Mouse (Mus musculus): Measurements from ENCODE around the gene Hist2h2ab. TPM values are rescaled to one million over a fixed set of nuclear protein-coding genes. Genes with fewer than 3 reads are reported as not detected.
"Not testable (repeated sequence)": the region's sequence is repeated elsewhere in the genome, so short reads cannot be mapped to it uniquely, and the experiment has no call there.

Gene Hist2h2ab
- polyA plus RNA-seq, 1 experiment: 0.66 TPM

DNA sequence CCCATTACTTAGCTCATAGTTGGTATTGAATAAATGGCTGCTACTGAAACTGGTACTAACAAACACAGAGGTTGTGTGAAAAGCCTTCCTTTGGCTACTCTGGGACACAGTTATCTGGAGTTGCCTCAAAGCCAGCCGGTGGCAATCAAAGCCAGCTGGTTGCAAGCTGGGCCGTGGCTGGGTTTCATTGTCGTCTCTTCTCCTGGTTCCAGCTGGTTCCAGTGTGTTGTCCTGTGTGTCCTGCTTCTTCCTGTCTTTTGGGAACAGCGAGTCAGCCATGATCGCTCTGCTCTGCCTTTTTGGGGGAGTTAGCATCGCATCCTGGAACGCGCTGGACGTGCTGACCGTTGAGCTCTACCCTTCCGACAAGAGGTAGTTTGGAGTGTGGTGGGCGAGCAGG lies 26.7 kb upstream of the Hist2h2ab start:
- no peak for DNase-seq
- Histone ChIP-seq H3K27me3 (replicated peaks; ENCODE audit: control insufficient read depth, insufficient read depth, low read length) (no peaks in the 10 kb centered on the region), H3K27ac (ENCODE audit: insufficient read depth, low read depth, low read length) (no peak overlapping the region), H3K36me3 (ENCODE audit: control insufficient read depth, insufficient read depth, low read length) (no peaks in the 10 kb centered on the region), H3K4me1 (ENCODE audit: control insufficient read depth, insufficient read depth, low read length) (peaks cover 7% of the 10 kb centered on the region), H3K4me3 (ENCODE audit: insufficient read depth, low read depth, low read length) (no peak overlapping the region)
- no peak for TF ChIP-seq POLR2A (IDR thresholded peaks at IDR 0.05; ENCODE audit: low read depth, low read length)
- TF ChIP-seq CTCF (conservative IDR thresholded peaks at IDR 0.05; ENCODE audit: insufficient read depth, insufficient read length, low read depth, low read length): no peak
- WGBS: 70% methylated on average over 12 of the region's 12 CpGs

DNA sequence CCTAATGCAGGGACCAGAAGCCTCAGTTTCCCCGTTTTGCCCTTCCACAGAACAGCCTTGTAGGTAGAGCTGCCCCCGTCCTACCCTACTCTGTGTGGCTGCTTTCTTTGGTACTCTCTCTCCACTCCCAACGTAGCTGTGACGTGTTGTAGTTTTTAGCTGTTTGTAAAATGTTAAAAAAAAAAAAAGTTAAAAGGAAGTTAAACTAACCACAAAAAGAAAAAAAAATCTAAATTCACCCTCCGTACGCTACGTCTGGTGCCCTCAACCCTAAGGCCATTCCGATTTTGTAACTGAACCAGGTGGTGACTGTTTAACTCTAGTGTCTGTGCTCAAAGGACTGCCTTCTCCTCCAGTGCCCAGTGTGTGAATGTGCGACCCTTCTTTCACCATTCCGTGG lies 24.7 kb upstream of the Hist2h2ab start:
- Histone ChIP-seq H3K4me3 (ENCODE audit: insufficient read depth, low read depth, low read length) (no peak overlapping the region), H3K36me3 (ENCODE audit: control insufficient read depth, insufficient read depth, low read length) (no peaks in the 10 kb centered on the region), H3K27me3 (replicated peaks; ENCODE audit: control insufficient read depth, insufficient read depth, low read length) (no peaks in the 10 kb centered on the region), H3K4me1 (ENCODE audit: control insufficient read depth, insufficient read depth, low read length) (peaks cover 7% of the 10 kb centered on the region), H3K27ac (ENCODE audit: insufficient read depth, low read depth, low read length) (no peak overlapping the region)
- TF ChIP-seq POLR2A (IDR thresholded peaks at IDR 0.05; ENCODE audit: low read depth, low read length): no peak
- no peak for TF ChIP-seq CTCF (conservative IDR thresholded peaks at IDR 0.05; ENCODE audit: insufficient read depth, insufficient read length, low read depth, low read length)
- WGBS: 85% methylated on average over 10 of the region's 10 CpGs
- no peak for DNase-seq

DNA sequence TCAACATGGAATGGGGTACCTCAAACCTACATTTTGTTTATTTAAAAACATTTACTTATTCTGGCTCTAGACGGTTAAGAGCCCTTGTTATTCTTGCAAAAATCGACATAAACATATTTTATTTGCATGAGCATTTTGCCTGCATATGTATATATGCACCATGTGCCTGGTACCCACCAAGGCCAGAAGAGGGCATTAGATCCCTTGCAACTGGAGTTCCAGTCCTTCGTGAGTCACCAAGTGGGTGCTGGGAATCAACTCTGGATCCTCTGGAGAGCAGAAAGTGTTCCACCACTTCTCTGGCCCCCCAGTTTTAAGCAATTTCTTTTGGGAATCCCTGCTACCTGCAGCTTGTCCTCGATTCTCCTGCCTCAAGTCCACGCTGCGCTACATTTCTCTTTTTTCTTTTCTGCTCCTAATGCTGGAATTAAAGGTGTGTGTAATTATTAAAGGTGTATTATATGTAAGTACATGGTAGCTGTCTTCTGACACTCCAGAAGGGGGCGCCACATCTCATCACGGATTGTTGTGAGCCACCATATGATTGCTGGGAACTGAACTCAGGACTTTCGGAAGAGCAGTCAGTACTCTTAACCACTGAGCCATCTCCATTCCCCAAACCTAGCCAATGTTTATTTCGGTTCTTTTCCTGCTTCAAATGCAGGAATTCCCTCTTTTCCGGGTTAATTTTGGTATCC lies 23.9 kb upstream of the Hist2h2ab start:
- Histone ChIP-seq H3K36me3 (ENCODE audit: control insufficient read depth, insufficient read depth, low read length) (no peaks in the 10 kb centered on the region), H3K27me3 (replicated peaks; ENCODE audit: control insufficient read depth, insufficient read depth, low read length) (no peaks in the 10 kb centered on the region), H3K27ac (ENCODE audit: insufficient read depth, low read depth, low read length) (no peak overlapping the region), H3K4me3 (ENCODE audit: insufficient read depth, low read depth, low read length) (no peak overlapping the region), H3K4me1 (ENCODE audit: control insufficient read depth, insufficient read depth, low read length) (peaks cover 7% of the 10 kb centered on the region)
- no peak for TF ChIP-seq CTCF (conservative IDR thresholded peaks at IDR 0.05; ENCODE audit: insufficient read depth, insufficient read length, low read depth, low read length)
- TF ChIP-seq POLR2A (IDR thresholded peaks at IDR 0.05; ENCODE audit: low read depth, low read length): no peak
- DNase-seq: no peak
- 94% methylated on average over 11 of the region's 11 CpGs for WGBS

DNA sequence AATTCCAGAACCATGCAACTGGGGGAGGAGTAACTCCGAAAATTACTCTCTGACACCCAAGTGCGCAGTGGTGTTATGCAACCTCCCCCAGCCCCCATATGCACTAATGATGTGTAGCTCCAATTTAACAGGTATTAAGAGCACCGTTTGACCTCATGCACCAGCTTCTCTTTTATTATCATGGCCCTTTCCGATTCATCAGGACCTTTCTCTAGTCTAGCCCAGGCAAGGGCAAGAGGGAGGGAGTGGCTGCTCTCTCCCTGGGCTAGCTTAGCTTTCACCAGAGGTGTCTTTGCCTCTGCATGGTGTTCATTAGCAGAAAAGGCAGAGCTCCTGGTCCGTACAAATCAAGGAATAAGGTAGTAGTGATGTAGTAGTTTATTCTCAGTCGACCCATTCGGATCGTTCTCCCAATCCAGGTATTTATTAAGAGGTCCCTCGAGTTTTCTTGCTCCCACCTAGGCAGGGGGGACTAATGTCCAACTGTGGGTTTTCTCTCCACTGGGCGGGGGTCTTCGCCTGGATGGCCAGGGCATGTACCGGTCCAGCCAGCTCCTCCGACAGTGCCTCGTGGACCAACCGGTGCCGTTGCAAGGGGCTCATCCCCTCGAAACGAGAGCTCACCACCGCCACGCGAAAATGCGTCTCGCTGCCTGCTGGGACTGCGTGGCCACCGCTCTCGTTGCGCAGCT lies 23.1 kb upstream of the Hist2h2ab start:
- Histone ChIP-seq H3K4me3 (ENCODE audit: insufficient read depth, low read depth, low read length) (peak overlapping the region; percentile 74), H3K4me1 (ENCODE audit: control insufficient read depth, insufficient read depth, low read length) (peaks cover 7% of the 10 kb centered on the region), H3K27ac (ENCODE audit: insufficient read depth, low read depth, low read length) (peak overlapping the region; percentile 79), H3K36me3 (ENCODE audit: control insufficient read depth, insufficient read depth, low read length) (no peaks in the 10 kb centered on the region), H3K27me3 (replicated peaks; ENCODE audit: control insufficient read depth, insufficient read depth, low read length) (no peaks in the 10 kb centered on the region)
- WGBS: 16% methylated on average over 27 of the region's 27 CpGs
- DNase-seq: no peak
- no peak for TF ChIP-seq CTCF (conservative IDR thresholded peaks at IDR 0.05; ENCODE audit: insufficient read depth, insufficient read length, low read depth, low read length)
- TF ChIP-seq POLR2A (IDR thresholded peaks at IDR 0.05; ENCODE audit: low read depth, low read length): no peak

DNA sequence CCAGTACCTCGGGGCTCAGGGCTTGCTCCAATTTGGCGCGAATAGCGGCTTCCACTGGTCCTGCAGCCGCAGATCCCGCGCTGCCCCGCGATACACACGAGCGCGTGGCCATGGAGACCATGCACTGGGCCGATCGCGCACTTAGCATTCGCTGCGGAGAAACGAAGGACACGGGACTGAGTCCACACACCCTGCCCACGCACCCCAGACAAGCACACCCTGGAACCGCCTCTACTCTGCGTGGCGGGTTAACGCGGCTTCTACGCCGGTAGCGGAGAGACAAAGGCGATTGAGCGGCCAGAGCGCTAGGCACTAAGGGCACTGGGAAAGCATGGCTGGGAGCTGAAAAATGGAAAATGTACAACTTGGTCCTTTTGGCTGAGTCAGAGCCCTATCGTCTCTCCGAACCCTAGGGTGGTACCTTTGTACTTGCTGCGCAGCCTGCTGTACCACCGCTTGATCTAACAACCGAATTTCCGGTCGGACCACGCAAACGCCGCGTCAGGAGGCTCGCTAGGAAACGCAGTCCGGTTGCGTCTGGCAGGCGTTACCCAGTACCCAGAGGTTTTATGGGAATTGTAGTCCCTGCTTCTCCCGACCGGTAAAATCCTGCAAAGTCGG lies 22.4 kb upstream of the Hist2h2ab start:
- H3K4me3 ChIP-seq (ENCODE audit: insufficient read depth, low read depth, low read length): peak overlapping the region; percentile 74
- peaks cover 7% of the 10 kb centered on the region for H3K4me1 ChIP-seq (ENCODE audit: control insufficient read depth, insufficient read depth, low read length)
- DNase-seq: peak; percentile 94
- peak overlapping the region; percentile 79 for H3K27ac ChIP-seq (ENCODE audit: insufficient read depth, low read depth, low read length)
- under 1% methylated on average over 50 of the region's 50 CpGs for WGBS
- TF ChIP-seq POLR2A (IDR thresholded peaks at IDR 0.05; ENCODE audit: low read depth, low read length) (peak; percentile 75), CTCF (conservative IDR thresholded peaks at IDR 0.05; ENCODE audit: insufficient read depth, insufficient read length, low read depth, low read length) (no peak)
- H3K27me3 ChIP-seq (replicated peaks; ENCODE audit: control insufficient read depth, insufficient read depth, low read length): no peaks in the 10 kb centered on the region
- no peaks in the 10 kb centered on the region for H3K36me3 ChIP-seq (ENCODE audit: control insufficient read depth, insufficient read depth, low read length)

DNA sequence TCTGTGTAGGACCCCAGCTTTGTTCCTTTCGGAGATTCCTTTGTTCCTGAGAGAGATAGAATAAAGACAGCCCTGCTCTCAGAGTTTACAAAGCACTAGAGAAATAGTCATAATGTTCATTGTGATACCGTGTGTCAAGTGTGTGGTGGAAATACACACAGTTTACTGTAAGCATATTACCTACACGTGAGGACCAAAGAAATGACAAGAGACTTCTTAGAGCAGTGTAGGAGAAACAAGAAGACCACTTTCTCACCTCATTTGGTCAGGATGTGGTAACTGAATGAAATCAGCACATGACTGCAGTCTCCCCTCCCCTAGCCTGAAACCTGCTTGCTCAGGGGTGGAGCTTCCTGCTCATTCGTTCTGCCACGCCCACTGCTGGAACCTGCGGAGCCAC lies 21.5 kb upstream of the Hist2h2ab start:
- H3K4me1 ChIP-seq (ENCODE audit: control insufficient read depth, insufficient read depth, low read length): peaks cover 7% of the 10 kb centered on the region
- WGBS: 2% methylated on average over 6 of the region's 6 CpGs
- 0 out of 2 replicates have a peak overlapping the region, but pooled peaks have one; percentile 26 for H3K27ac ChIP-seq (ENCODE audit: insufficient read depth, low read depth, low read length)
- no peaks in the 10 kb centered on the region for H3K27me3 ChIP-seq (replicated peaks; ENCODE audit: control insufficient read depth, insufficient read depth, low read length)
- peak; percentile 52 for DNase-seq
- peak overlapping the region; percentile 31 for H3K4me3 ChIP-seq (ENCODE audit: insufficient read depth, low read depth, low read length)
- H3K36me3 ChIP-seq (ENCODE audit: control insufficient read depth, insufficient read depth, low read length): no peaks in the 10 kb centered on the region
- TF ChIP-seq CTCF (conservative IDR thresholded peaks at IDR 0.05; ENCODE audit: insufficient read depth, insufficient read length, low read depth, low read length) (no peak), POLR2A (IDR thresholded peaks at IDR 0.05; ENCODE audit: low read depth, low read length) (no peak)

DNA sequence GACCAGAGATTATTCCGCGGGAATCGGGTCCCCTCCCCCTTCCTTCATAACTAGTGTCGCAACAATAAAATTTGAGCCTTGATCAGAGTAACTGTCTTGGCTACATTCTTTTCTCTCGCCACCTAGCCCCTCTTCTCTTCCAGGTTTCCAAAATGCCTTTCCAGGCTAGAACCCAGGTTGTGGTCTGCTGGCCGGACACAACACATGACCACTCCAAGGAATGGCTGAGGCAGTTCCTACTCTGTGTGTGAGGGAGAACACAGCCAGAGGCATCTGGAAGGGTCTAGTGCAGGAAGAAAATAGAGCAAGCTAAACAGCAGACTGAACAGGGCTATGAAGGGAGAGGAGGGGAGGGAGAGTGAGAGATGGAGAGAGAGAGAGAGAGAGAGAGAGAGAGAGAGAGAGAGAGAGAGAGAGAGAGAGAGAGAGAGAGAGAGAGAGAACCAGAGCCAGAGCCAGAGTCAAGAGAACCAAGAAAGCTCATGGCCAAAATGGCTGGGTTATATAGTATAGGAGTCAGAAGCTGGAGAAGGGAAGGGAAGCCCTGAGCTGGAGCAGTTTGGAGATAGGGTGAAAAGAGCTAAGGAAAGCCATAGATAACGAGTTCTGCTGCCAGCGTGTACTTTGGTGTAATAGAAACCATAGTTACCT lies 20.9 kb upstream of the Hist2h2ab start:
- H3K27ac ChIP-seq (ENCODE audit: insufficient read depth, low read depth, low read length); DNase-seq; H3K4me3 ChIP-seq (ENCODE audit: insufficient read depth, low read depth, low read length); H3K4me1 ChIP-seq (ENCODE audit: control insufficient read depth, insufficient read depth, low read length); H3K27me3 ChIP-seq (replicated peaks; ENCODE audit: control insufficient read depth, insufficient read depth, low read length); H3K36me3 ChIP-seq (ENCODE audit: control insufficient read depth, insufficient read depth, low read length): not testable (repeated sequence)
- WGBS: 25% methylated on average over 8 of the region's 8 CpGs
